Mouse (Mus musculus) hindbrain, postnatal 0 days (tissue): Measurements from ENCODE around the gene Tmem183a. TPM values are rescaled to one million over a fixed set of nuclear protein-coding genes. Genes with fewer than 3 reads are reported as not detected.

Experiments
- ATAC-seq: fragments of 200-750 bp; cut with Nextera tagmentation; 2 replicates; pipeline ENCODE4 v1.8.0; 2017; ENCODE audit warnings: mild to moderate bottlenecking, moderate TSS enrichment, moderate library complexity
- DNase-seq: peaks from one replicate; pipeline ENCODE4 v3.0.0-alpha.2; 2015; ENCODE audit warnings: low spot score
- H3K27ac ChIP-seq: fragments of 300-500 bp; sonication (generic); 2 replicates; pipeline ENCODE4 v1.5.1; 2014; ENCODE audit warnings: mild to moderate bottlenecking
- H3K27me3 ChIP-seq: fragments of 300-500 bp; sonication (generic); 2 replicates; pipeline ENCODE4 v1.6.1; 2014; ENCODE audit warnings: low read length, mixed read lengths; ENCODE audit not compliant: insufficient read depth
- H3K36me3 ChIP-seq: fragments of 300-500 bp; sonication (generic); 2 replicates; pipeline ENCODE4 v1.6.1; 2014; ENCODE audit warnings: low read length, mixed read lengths; ENCODE audit not compliant: insufficient read depth
- H3K4me1 ChIP-seq: fragments of 300-500 bp; sonication (generic); 2 replicates; pipeline ENCODE4 v1.6.1; 2014; ENCODE audit warnings: antibody characterized with exemption, low read length, mixed read lengths; ENCODE audit not compliant: insufficient read depth
- H3K4me2 ChIP-seq: fragments of 300-500 bp; sonication (generic); 2 replicates; pipeline ENCODE4 v1.6.1; 2014; ENCODE audit warnings: low read depth, mild to moderate bottlenecking, low read length, moderate library complexity, mixed read lengths
- H3K4me3 ChIP-seq: fragments of 300-500 bp; sonication (generic); 2 replicates; pipeline ENCODE4 v1.5.1; 2014; ENCODE audit warnings: low read length
- H3K9ac ChIP-seq: fragments of 300-500 bp; sonication (generic); replicated peaks from 2 replicates; pipeline ENCODE4 v1.6.1; 2014; ENCODE audit warnings: mild to moderate bottlenecking, low read length, moderate library complexity, mixed read lengths
- H3K9me3 ChIP-seq: fragments of 300-500 bp; sonication (generic); 2 replicates; pipeline ENCODE4 v1.6.1; 2016; ENCODE audit warnings: low read length, mixed read lengths
- CTCF ChIP-seq: IDR thresholded peaks from 2 replicates; pipeline ENCODE4 v1.5.1; 2016; ENCODE audit warnings: antibody characterized with exemption, control low read depth, low read depth
- WGBS: fragments of 180-500 bp; shearing (Covaris S2); extraction: QIAGEN DNeasy Blood & Tissue Kit; methylation state at CpG from one replicate; pipeline ENCODE4 v1.1.7; 2014; 5-methylcytosine and 5-hydroxymethylcytosine counted together
- polyA plus RNA-seq: library from polyadenylated mRNA; unstranded; fragments of >200 nt; fragmentation: Nextera tagmentation; extraction: Ambion mirVana; gene quantifications from 2 replicates; pipeline ENCODE4 v1.2.1, GENCODE M21; 2015
- total RNA-seq: library from RNA; depleted of rRNA; stranded (reverse); fragments of >200 nt; gene quantifications from 2 replicates; pipeline ENCODE4 v1.2.3, GENCODE M21; 2014; rRNA removed

Tmem183a gene
- total RNA-seq (189 and 200 TPM in 2 replicates), polyA plus RNA-seq (100 and 106 TPM in 2 replicates)

GRCm38 (mm10) chr1:134361857-134362212 lies at the start of gene Tmem183a:
TSS of gene Tmem183a (minus strand) at chr1:134361979.
- H3K9me3 ChIP-seq, result no peaks in the 10 kb centered on the region
- under 1% methylated on average over 38 of the region's 38 CpGs for WGBS
- H3K4me3 ChIP-seq, result peak within 1 kb of the TSS; percentile 80
- DNase-seq (peak; percentile 98), ATAC-seq (peak; percentile 99)
- peak within 1 kb of the TSS; percentile 90 for H3K27ac ChIP-seq
- H3K4me1 ChIP-seq, result peaks cover 12% of the 10 kb centered on the region
- peak within 1 kb of the TSS; percentile 98 for H3K9ac ChIP-seq
- H3K36me3 ChIP-seq, result peaks cover 9% of the 10 kb centered on the region; the same call in 1 of the 2 replicates
- no peaks in the 10 kb centered on the region for H3K27me3 ChIP-seq
- peak within 1 kb of the TSS; percentile 63 for H3K4me2 ChIP-seq
- TF ChIP-seq CTCF, result no peak

- Histone ChIP-seq H3K9me3 (no peaks in the 10 kb centered on the region), H3K4me3 (no peak overlapping the region), H3K27me3 (no peaks in the 10 kb centered on the region), H3K36me3 (no peaks in the 10 kb centered on the region), H3K4me1 (no peaks in the 10 kb centered on the region), H3K9ac (no peak overlapping the region), H3K4me2 (no peak overlapping the region), H3K27ac (no peak overlapping the region)
- ATAC-seq (no peak), DNase-seq (no peak)
- TF ChIP-seq CTCF, result no peak
- 71% methylated on average over 8 of the region's 8 CpGs for WGBS
These were observed 46.3 kb upstream of the Tmem183a start for GRCm38 (mm10) chr1:134408080-134408479.

DNA sequence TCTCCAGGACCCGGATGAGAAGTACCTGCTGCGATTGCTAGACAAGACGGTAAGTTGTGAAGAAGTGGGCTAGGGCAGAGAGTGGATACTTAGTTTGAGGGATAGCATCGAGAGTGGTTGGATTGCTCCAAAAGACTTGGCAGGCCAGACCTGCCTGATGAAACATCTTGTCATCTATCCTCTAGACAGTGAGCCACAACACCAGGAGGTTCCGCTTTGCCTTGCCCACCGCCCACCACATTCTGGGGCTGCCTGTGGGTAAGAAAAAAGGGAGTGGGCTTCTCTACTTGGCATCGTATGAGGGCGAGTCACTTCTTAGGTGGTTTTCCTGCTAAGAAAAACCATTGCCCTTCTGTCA lies 44.6 kb upstream of the Tmem183a start:
- no peak; the same call in 1 of the 2 replicates for ATAC-seq
- H3K9me3 ChIP-seq, result no peaks in the 10 kb centered on the region
- 33% methylated on average over 8 of the region's 8 CpGs for WGBS

GRCm38 (mm10) chr1:134405509-134406413 lies 44.0 kb upstream of the Tmem183a start, which contains the start of gene Cyb5r1:
TSS of gene Cyb5r1 (plus strand) at chr1:134405559.
- TF ChIP-seq CTCF, result no peak
- no peaks in the 10 kb centered on the region for H3K27me3 ChIP-seq
- H3K4me3 ChIP-seq, result peak within 1 kb of the TSS; percentile 73
- no peaks in the 10 kb centered on the region for H3K36me3 ChIP-seq
- H3K4me2 ChIP-seq, result peak within 1 kb of the TSS; percentile 99
- DNase-seq (peak; percentile 67), ATAC-seq (peak; percentile 92)
- H3K9ac ChIP-seq, result peak within 1 kb of the TSS; percentile 64
- H3K4me1 ChIP-seq, result no peaks in the 10 kb centered on the region
- 1% methylated on average over 43 of the region's 43 CpGs for WGBS
- no peaks in the 10 kb centered on the region for H3K9me3 ChIP-seq
- no peak within 1 kb of the TSS for H3K27ac ChIP-seq

More for the DNA sequence above, 44.6 kb upstream of the Tmem183a start:
- Histone ChIP-seq H3K27me3 (no peaks in the 10 kb centered on the region), H3K4me3 (peak overlapping the region; percentile 73), H3K4me2 (peak overlapping the region; percentile 99), H3K9ac (peak overlapping the region; percentile 64), H3K36me3 (no peaks in the 10 kb centered on the region), H3K27ac (no peak overlapping the region), H3K4me1 (no peaks in the 10 kb centered on the region)
- no peak for DNase-seq
- TF ChIP-seq CTCF, result no peak

- WGBS, result 53% methylated on average over 5 of the region's 5 CpGs
- no peak for DNase-seq
- Histone ChIP-seq H3K36me3 (no peaks in the 10 kb centered on the region), H3K9ac (no peak overlapping the region), H3K27ac (no peak overlapping the region), H3K4me2 (no peak overlapping the region), H3K9me3 (no peaks in the 10 kb centered on the region), H3K4me1 (no peaks in the 10 kb centered on the region), H3K4me3 (no peak overlapping the region), H3K27me3 (no peaks in the 10 kb centered on the region)
- ATAC-seq, result no peak
- no peak for TF ChIP-seq CTCF
These were observed 38.0 kb upstream of the Tmem183a start for GRCm38 (mm10) chr1:134399735-134400134.

DNA sequence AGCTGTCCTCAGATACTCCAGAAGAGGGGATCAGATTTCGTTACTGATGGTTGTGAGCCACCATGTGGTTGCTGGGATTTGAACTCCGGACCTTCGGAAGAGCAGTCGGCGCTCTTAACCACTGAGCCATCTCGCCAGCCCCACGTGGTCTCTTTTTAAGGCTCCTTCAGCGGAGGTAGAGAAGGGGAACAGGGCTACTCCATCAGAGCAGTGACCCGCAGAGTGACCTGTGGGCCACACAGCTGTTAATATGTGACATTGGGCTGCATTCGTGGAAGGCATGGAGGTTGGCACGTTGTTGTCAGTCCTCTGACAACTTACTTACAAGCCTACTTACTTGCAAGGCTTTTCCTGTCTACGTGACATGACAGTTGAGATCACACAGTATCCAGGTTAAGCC lies 36.4 kb upstream of the Tmem183a start:
- TF ChIP-seq CTCF, result no peak
- H3K36me3 ChIP-seq, result no peaks in the 10 kb centered on the region
- H3K27me3 ChIP-seq, result no peaks in the 10 kb centered on the region
- no peaks in the 10 kb centered on the region for H3K4me1 ChIP-seq
- H3K9me3 ChIP-seq, result no peaks in the 10 kb centered on the region
- no peak for DNase-seq
- ATAC-seq, result no peak
- no peak overlapping the region for H3K4me3 ChIP-seq
- H3K27ac ChIP-seq, result no peak overlapping the region
- H3K4me2 ChIP-seq, result no peak overlapping the region
- H3K9ac ChIP-seq, result no peak overlapping the region
- WGBS, result 92% methylated on average over 12 of the region's 12 CpGs

DNA sequence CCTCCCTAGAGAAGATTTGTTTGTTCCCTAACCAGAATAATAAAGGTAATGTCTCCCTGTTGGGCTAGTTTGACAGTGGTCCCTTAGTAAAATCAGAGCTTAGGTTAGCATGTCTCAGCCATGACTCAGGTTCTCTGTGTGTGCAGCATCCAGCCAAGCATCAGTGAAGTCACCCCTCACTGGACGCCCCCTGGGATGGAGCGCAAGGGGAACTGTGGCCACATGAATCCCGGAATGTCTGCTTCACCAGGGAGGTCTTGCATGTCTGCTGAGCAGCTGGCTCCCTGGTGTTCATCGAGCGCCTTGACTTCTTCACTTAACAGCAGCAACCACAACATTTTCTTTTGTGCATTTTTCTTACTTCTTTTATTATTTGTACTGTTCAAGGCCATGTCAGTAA lies 32.0 kb upstream of the Tmem183a start:
- Histone ChIP-seq H3K36me3 (no peaks in the 10 kb centered on the region), H3K27ac (no peak overlapping the region), H3K4me3 (no peak overlapping the region), H3K9ac (no peak overlapping the region), H3K4me2 (no peak overlapping the region), H3K27me3 (no peaks in the 10 kb centered on the region), H3K9me3 (no peaks in the 10 kb centered on the region), H3K4me1 (no peaks in the 10 kb centered on the region)
- 55% methylated on average over 5 of the region's 5 CpGs for WGBS
- ATAC-seq, result no peak
- no peak for TF ChIP-seq CTCF
- no peak for DNase-seq
